Mouse (Mus musculus): Measurements from ENCODE around the gene Lins1. TPM values are rescaled to one million over a fixed set of nuclear protein-coding genes. Genes with fewer than 3 reads are reported as not detected.

Gene Lins1
- polyA plus RNA-seq (2015; fragmentation: Nextera tagmentation; extraction: Ambion mirVana) = 18.2 and 22.1 TPM in 2 replicates

GRCm38 (mm10) chr7:66689620-66690360, at the start of gene Lins1:
Lins1 (plus strand) TSS chr7:66689889.
- Histone ChIP-seq H3K27ac (peak within 1 kb of the TSS; percentile 98), H3K9ac (peak within 1 kb of the TSS; percentile 77), H3K36me3 (replicated peaks) (no peaks in the 10 kb centered on the region; the same call in 1 of the 2 replicates), H3K27me3 (replicated peaks) (no peaks in the 10 kb centered on the region), H3K4me2 (peak within 1 kb of the TSS; percentile 87), H3K9me3 (no peaks in the 10 kb centered on the region), H3K4me3 (peak within 1 kb of the TSS; percentile 78), H3K4me1 (peaks cover 19% of the 10 kb centered on the region)
- peak; percentile 99 for ATAC-seq (replicated peaks)
- WGBS = under 1% methylated on average over 52 of the region's 52 CpGs

- no peaks in the 10 kb centered on the region for H3K27me3 ChIP-seq (replicated peaks)
- no peak overlapping the region for H3K4me3 ChIP-seq
- H3K27ac ChIP-seq = no peak overlapping the region
- H3K4me2 ChIP-seq = no peak overlapping the region
- ATAC-seq (replicated peaks) = no peak
- H3K4me1 ChIP-seq = no peaks in the 10 kb centered on the region
- H3K9ac ChIP-seq = no peak overlapping the region
- H3K36me3 ChIP-seq (replicated peaks) = no peaks in the 10 kb centered on the region; the same call in 1 of the 2 replicates
- H3K9me3 ChIP-seq = no peaks in the 10 kb centered on the region
- 99% methylated on average over 2 of the region's 2 CpGs for WGBS
Measured at GRCm38 (mm10) chr7:66645736-66646135, 44.0 kb upstream of the Lins1 start.

- ATAC-seq (replicated peaks) = no peak
- H3K27ac ChIP-seq = no peak overlapping the region
- no peak overlapping the region for H3K4me2 ChIP-seq
- WGBS = 90% methylated on average over 2 of the region's 2 CpGs
- H3K9ac ChIP-seq = no peak overlapping the region
- no peaks in the 10 kb centered on the region for H3K9me3 ChIP-seq
- 0 out of 2 replicates have a peak, but pooled peaks cover under 1% of the 10 kb centered on the region for H3K36me3 ChIP-seq (replicated peaks)
- no peaks in the 10 kb centered on the region for H3K27me3 ChIP-seq (replicated peaks)
- no peaks in the 10 kb centered on the region for H3K4me1 ChIP-seq
- no peak overlapping the region for H3K4me3 ChIP-seq
Measured at GRCm38 (mm10) chr7:66649181-66649580, 40.5 kb upstream of the Lins1 start.

- H3K4me1 ChIP-seq = no peaks in the 10 kb centered on the region
- ATAC-seq (replicated peaks) = no peak
- peaks cover 8% of the 10 kb centered on the region; the same call in 1 of the 2 replicates for H3K36me3 ChIP-seq (replicated peaks)
- no peak overlapping the region for H3K27ac ChIP-seq
- H3K27me3 ChIP-seq (replicated peaks) = no peaks in the 10 kb centered on the region
- WGBS = 66% methylated on average over 5 of the region's 5 CpGs
- H3K4me2 ChIP-seq = no peak overlapping the region
- no peak overlapping the region for H3K4me3 ChIP-seq
- no peaks in the 10 kb centered on the region for H3K9me3 ChIP-seq
- no peak overlapping the region for H3K9ac ChIP-seq
Measured at GRCm38 (mm10) chr7:66650883-66651282, 38.8 kb upstream of the Lins1 start.

- no peak overlapping the region for H3K4me2 ChIP-seq
- H3K27me3 ChIP-seq (replicated peaks) = no peaks in the 10 kb centered on the region
Measured at GRCm38 (mm10) chr7:66652216-66652615, 37.5 kb upstream of the Lins1 start.

GRCm38 (mm10) chr7:66653596-66653995, 36.1 kb upstream of the Lins1 start:
- H3K9me3 ChIP-seq = no peaks in the 10 kb centered on the region
- 86% methylated on average over 9 of the region's 9 CpGs for WGBS
- H3K27me3 ChIP-seq (replicated peaks) = no peaks in the 10 kb centered on the region
- H3K27ac ChIP-seq = no peak overlapping the region
- ATAC-seq (replicated peaks) = no peak
- H3K4me3 ChIP-seq = no peak overlapping the region
- no peak overlapping the region for H3K4me2 ChIP-seq
- H3K36me3 ChIP-seq (replicated peaks) = peaks cover 8% of the 10 kb centered on the region; the same call in 1 of the 2 replicates
- no peak overlapping the region for H3K9ac ChIP-seq
- H3K4me1 ChIP-seq = no peaks in the 10 kb centered on the region

More at GRCm38 (mm10) chr7:66652216-66652615, 37.5 kb upstream of the Lins1 start:
- WGBS = 86% methylated on average over 4 of the region's 4 CpGs
- H3K36me3 ChIP-seq (replicated peaks) = peaks cover 8% of the 10 kb centered on the region; the same call in 1 of the 2 replicates
- no peak overlapping the region for H3K9ac ChIP-seq
- H3K27ac ChIP-seq = no peak overlapping the region
- H3K4me3 ChIP-seq = no peak overlapping the region
- ATAC-seq (replicated peaks) = no peak
- H3K9me3 ChIP-seq = no peaks in the 10 kb centered on the region
- no peaks in the 10 kb centered on the region for H3K4me1 ChIP-seq

GRCm38 (mm10) chr7:66655471-66655870, 34.2 kb upstream of the Lins1 start:
- Histone ChIP-seq H3K4me1 (no peaks in the 10 kb centered on the region), H3K9me3 (no peaks in the 10 kb centered on the region), H3K4me2 (no peak overlapping the region), H3K27me3 (replicated peaks) (no peaks in the 10 kb centered on the region), H3K27ac (no peak overlapping the region), H3K36me3 (replicated peaks) (peaks cover 8% of the 10 kb centered on the region), H3K4me3 (no peak overlapping the region), H3K9ac (no peak overlapping the region)
- 81% methylated on average over 9 of the region's 9 CpGs for WGBS
- no peak for ATAC-seq (replicated peaks)

- H3K27ac ChIP-seq = no peak overlapping the region
- 0 out of 2 replicates have a peak, but pooled peaks have one; percentile 37 for ATAC-seq (replicated peaks)
- no peak overlapping the region for H3K4me3 ChIP-seq
- no peaks in the 10 kb centered on the region for H3K27me3 ChIP-seq (replicated peaks)
- H3K4me1 ChIP-seq = 0 out of 2 replicates have a peak, but pooled peaks cover 2% of the 10 kb centered on the region
- H3K9me3 ChIP-seq = no peaks in the 10 kb centered on the region
- no peak overlapping the region for H3K9ac ChIP-seq
- H3K4me2 ChIP-seq = no peak overlapping the region
- no peaks in the 10 kb centered on the region; the same call in 1 of the 2 replicates for H3K36me3 ChIP-seq (replicated peaks)
- 78% methylated on average over 7 of the region's 7 CpGs for WGBS
Measured at GRCm38 (mm10) chr7:66660291-66660690, 29.4 kb upstream of the Lins1 start.

- H3K9me3 ChIP-seq = no peaks in the 10 kb centered on the region
- H3K4me3 ChIP-seq = no peak overlapping the region
- no peaks in the 10 kb centered on the region; the same call in 1 of the 2 replicates for H3K36me3 ChIP-seq (replicated peaks)
- H3K9ac ChIP-seq = no peak overlapping the region
- 79% methylated on average over 8 of the region's 8 CpGs for WGBS
- H3K4me2 ChIP-seq = no peak overlapping the region
- no peaks in the 10 kb centered on the region for H3K27me3 ChIP-seq (replicated peaks)
- 0 out of 2 replicates have a peak, but pooled peaks cover 2% of the 10 kb centered on the region for H3K4me1 ChIP-seq
- H3K27ac ChIP-seq = no peak overlapping the region
- ATAC-seq (replicated peaks) = peak; percentile 63
Measured at GRCm38 (mm10) chr7:66660972-66661371, 28.7 kb upstream of the Lins1 start.

- Histone ChIP-seq H3K4me3 (no peak overlapping the region), H3K9ac (no peak overlapping the region), H3K36me3 (replicated peaks) (peaks cover 2% of the 10 kb centered on the region; the same call in 1 of the 2 replicates), H3K9me3 (no peaks in the 10 kb centered on the region), H3K4me2 (peak overlapping the region; percentile 28), H3K27ac (no peak overlapping the region), H3K27me3 (replicated peaks) (no peaks in the 10 kb centered on the region), H3K4me1 (0 out of 2 replicates have a peak, but pooled peaks cover 2% of the 10 kb centered on the region)
- WGBS = 15% methylated on average over 8 of the region's 8 CpGs
- ATAC-seq (replicated peaks) = peak; percentile 66
Measured at GRCm38 (mm10) chr7:66661572-66661971, 28.1 kb upstream of the Lins1 start.

GRCm38 (mm10) chr7:66663548-66663947, 26.1 kb upstream of the Lins1 start:
- H3K27ac ChIP-seq = no peak overlapping the region
- H3K4me1 ChIP-seq = 0 out of 2 replicates have a peak, but pooled peaks cover 2% of the 10 kb centered on the region
- H3K4me3 ChIP-seq = no peak overlapping the region
- ATAC-seq (replicated peaks) = no peak
- WGBS = 93% methylated on average over 3 of the region's 3 CpGs
- no peak overlapping the region for H3K4me2 ChIP-seq
- no peak overlapping the region for H3K9ac ChIP-seq
- H3K27me3 ChIP-seq (replicated peaks) = no peaks in the 10 kb centered on the region
- H3K36me3 ChIP-seq (replicated peaks) = peaks cover 5% of the 10 kb centered on the region; the same call in 1 of the 2 replicates
- H3K9me3 ChIP-seq = 0 out of 2 replicates have a peak, but pooled peaks cover 3% of the 10 kb centered on the region

GRCm38 (mm10) chr7:66667064-66667463, 22.6 kb upstream of the Lins1 start:
- no peak for ATAC-seq (replicated peaks)
- no peak overlapping the region for H3K9ac ChIP-seq
- no peak overlapping the region for H3K27ac ChIP-seq
- H3K4me1 ChIP-seq = no peaks in the 10 kb centered on the region
- H3K36me3 ChIP-seq (replicated peaks) = peaks cover 26% of the 10 kb centered on the region
- H3K27me3 ChIP-seq (replicated peaks) = no peaks in the 10 kb centered on the region
- no peak overlapping the region for H3K4me3 ChIP-seq
- 0 out of 2 replicates have a peak, but pooled peaks cover 6% of the 10 kb centered on the region for H3K9me3 ChIP-seq
- no peak overlapping the region for H3K4me2 ChIP-seq

Data from midbrain, embryonic 15.5 days (tissue).